Mouse (Mus musculus): ENCODE data around the gene Klhl22.

- TF ChIP-seq CTCF (IDR thresholded peaks at IDR 0.05; ENCODE audit: low read depth) (no peak), EP300 (IDR thresholded peaks at IDR 0.05; ENCODE audit: low read depth) (no peak)
These were observed 37.5 kb upstream of the Klhl22 start for GRCm38 (mm10) chr16:17721822-17722460.

Measured in heart, postnatal 0 days (tissue).